Mouse (Mus musculus): Measurements from ENCODE around the gene Clba1.

DNA sequence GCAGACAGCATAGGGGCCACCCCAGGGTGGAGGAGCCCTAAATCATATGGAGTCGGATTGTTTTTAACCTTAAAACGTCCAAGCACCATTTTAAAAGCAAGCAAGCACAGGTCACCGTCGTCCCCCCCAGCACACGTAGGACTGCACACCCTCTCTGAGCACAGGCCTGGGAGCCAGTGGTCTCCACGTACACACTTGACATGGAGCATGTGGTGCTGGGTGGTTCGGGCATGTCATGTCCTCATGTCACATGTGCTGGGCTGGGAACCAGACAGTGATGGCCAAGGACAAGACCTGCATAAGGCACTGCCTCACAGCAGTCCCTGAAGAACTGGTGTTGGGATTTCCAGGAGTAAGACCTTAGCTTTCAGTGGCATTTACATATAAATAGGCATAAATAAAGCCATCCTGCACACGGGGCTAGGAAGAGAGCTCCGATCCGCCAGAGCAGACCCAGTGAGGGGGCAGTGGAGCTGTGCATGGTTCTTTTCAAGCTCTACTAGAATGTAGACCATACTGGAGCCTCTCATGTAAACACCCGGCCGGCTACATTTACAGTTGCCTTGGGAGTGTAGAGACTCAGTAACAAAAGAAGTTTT lies 11.8 kb downstream of the Clba1 start:
- TF ChIP-seq USF1 (IDR thresholded peaks at IDR 0.05; ENCODE audit: low read depth) (no peak), POLR2A (IDR thresholded peaks at IDR 0.05; ENCODE audit: insufficient read length, low read depth) (peak; percentile 35), REST (IDR thresholded peaks at IDR 0.05; ENCODE audit: insufficient read depth, insufficient read length) (no peak), TCF3 (IDR thresholded peaks at IDR 0.05; ENCODE audit: insufficient read length, low read depth) (no peak)

Measured in myocyte (in vitro differentiated cells).